Mouse (Mus musculus): Measurements from ENCODE around the gene Nr1i2. TPM values are rescaled to one million over a fixed set of nuclear protein-coding genes. Genes with fewer than 3 reads are reported as not detected.
"Not testable (repeated sequence)": the region's sequence is repeated elsewhere in the genome, so short reads cannot be mapped to it uniquely, and the experiment has no call there.

Nr1i2 gene
- polyA plus RNA-seq, 1 experiment from 2014 or later, result 0.09 TPM

DNA sequence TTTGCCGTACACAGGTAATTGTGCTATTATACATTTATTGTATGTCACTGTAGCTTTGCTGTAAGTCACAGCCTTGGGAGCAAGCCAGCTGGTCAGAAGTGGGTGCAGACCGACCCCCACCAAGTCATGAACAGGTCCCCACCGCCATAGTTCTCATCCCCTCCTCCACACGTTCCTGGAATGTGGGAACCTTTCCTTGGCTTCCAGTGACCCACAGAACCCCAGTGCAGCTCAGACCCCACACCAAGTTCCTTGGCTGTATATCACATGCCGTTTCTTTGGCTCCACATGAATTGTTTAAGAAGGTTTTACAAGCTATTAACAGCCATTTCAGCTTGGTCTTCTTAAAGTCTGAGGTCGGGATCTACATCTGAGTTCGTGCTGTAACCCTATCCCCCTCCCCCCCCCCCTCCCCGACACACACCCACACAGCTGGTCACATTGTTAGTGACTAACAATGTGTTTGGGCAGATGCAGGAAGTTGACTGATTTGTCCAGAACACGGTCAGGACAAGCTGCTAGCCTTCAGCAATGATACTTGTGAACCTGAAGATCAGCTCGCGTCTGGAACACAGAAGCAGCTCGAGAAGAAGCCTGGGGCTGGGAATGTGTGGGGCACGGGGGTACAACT, 46.2 kb downstream of the Nr1i2 start:
- H3K27me3 ChIP-seq (ENCODE audit: control insufficient read depth, insufficient read depth, low read length), result no peaks in the 10 kb centered on the region
- no peak overlapping the region for H3K4me3 ChIP-seq (ENCODE audit: low read length)
- WGBS, result 47% methylated on average over 13 of the region's 13 CpGs
- H3K36me3 ChIP-seq (ENCODE audit: control insufficient read depth, insufficient read depth), result no peaks in the 10 kb centered on the region
- no peak overlapping the region; the same call in 1 of the 2 replicates for H3K4me2 ChIP-seq (ENCODE audit: low read depth, low read length)
- no peaks in the 10 kb centered on the region for H3K9me3 ChIP-seq (replicated peaks; ENCODE audit: control insufficient read depth, low read length)
- H3K27ac ChIP-seq (ENCODE audit: low read length), result no peak overlapping the region; the same call in 1 of the 2 replicates
- no peak for ATAC-seq (replicated peaks; ENCODE audit: extremely low read depth, insufficient read depth, low FRiP score)
- no peaks in the 10 kb centered on the region for H3K4me1 ChIP-seq (ENCODE audit: control insufficient read depth, insufficient read depth, low read length)
- no peak overlapping the region for H3K9ac ChIP-seq (ENCODE audit: low read length)

DNA sequence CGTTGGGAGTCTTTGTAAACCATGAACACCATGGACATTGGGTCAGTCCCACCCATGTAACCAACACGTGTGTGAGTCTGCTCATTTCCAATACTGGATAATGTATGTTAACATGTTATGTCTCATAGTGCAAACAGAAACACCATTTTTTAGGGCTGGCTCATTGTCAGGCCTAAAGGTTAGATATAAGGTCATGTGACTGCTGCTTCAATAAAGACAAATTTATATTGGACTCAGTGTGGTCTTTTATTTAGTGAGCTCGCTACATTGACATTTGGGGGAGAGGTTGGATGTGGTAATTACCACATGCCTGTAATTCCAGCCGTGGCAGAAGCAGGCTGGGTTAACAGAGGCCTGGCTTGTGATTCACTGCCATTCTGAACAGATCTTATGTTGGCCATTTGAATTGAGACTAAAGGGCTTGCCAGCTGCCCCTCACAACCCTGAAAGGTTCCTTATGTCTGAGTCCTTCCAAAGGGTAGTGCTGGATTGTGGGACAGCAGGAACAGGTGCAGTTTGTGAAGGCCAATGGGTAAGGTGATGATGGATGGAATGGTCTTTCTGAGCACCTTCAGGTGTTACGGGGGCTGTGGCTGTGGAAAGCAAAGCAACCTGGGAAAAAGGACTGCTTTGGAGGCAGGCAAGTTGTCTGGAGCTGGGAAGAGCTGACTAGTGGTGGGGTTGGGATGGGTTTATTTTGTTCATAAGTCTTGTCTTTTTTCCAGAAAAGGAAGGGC, 48.6 kb downstream of the Nr1i2 start:
- Histone ChIP-seq H3K4me2 (ENCODE audit: low read depth, low read length) (no peak overlapping the region), H3K9me3 (replicated peaks; ENCODE audit: control insufficient read depth, low read length) (no peaks in the 10 kb centered on the region), H3K4me1 (ENCODE audit: control insufficient read depth, insufficient read depth, low read length) (no peaks in the 10 kb centered on the region), H3K9ac (ENCODE audit: low read length) (no peak overlapping the region), H3K27ac (ENCODE audit: low read length) (no peak overlapping the region), H3K36me3 (ENCODE audit: control insufficient read depth, insufficient read depth) (peaks cover 3% of the 10 kb centered on the region; the same call in 1 of the 2 replicates), H3K27me3 (ENCODE audit: control insufficient read depth, insufficient read depth, low read length) (no peaks in the 10 kb centered on the region), H3K4me3 (ENCODE audit: low read length) (no peak overlapping the region)
- ATAC-seq (replicated peaks; ENCODE audit: extremely low read depth, insufficient read depth, low FRiP score), result no peak
- WGBS, result 81% methylated on average over 5 of the region's 5 CpGs

DNA sequence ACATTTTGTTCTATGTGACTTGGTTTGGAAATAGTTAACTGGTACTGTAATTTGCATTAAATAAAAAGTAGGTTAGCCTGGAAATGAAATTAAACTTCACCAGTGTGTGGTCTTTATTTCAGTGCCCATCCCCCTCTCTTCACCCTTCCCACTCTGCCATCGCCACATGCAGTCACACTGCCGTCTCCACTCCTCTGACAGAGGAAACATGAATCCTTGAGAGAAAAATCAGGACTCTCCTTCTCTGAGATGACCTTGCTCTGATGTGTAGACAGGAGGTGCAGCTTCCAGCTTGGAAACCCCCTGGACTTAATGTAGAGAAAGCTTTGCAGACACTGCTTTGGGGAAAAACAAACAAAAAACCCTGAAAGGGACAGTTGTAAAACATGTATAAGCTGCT, 49.2 kb downstream of the Nr1i2 start:
- H3K27me3 ChIP-seq (ENCODE audit: control insufficient read depth, insufficient read depth, low read length), result no peaks in the 10 kb centered on the region
- no peaks in the 10 kb centered on the region for H3K4me1 ChIP-seq (ENCODE audit: control insufficient read depth, insufficient read depth, low read length)
- H3K9ac ChIP-seq (ENCODE audit: low read length), result no peak overlapping the region
- H3K4me3 ChIP-seq (ENCODE audit: low read length), result no peak overlapping the region
- no peaks in the 10 kb centered on the region for H3K9me3 ChIP-seq (replicated peaks; ENCODE audit: control insufficient read depth, low read length)
- peaks cover 3% of the 10 kb centered on the region; the same call in 1 of the 2 replicates for H3K36me3 ChIP-seq (ENCODE audit: control insufficient read depth, insufficient read depth)
- no peak overlapping the region for H3K27ac ChIP-seq (ENCODE audit: low read length)
- ATAC-seq (replicated peaks; ENCODE audit: extremely low read depth, insufficient read depth, low FRiP score), result no peak
- H3K4me2 ChIP-seq (ENCODE audit: low read depth, low read length), result no peak overlapping the region
- 70% methylated on average over 2 of the region's 2 CpGs for WGBS

- H3K9me3 ChIP-seq (replicated peaks; ENCODE audit: control insufficient read depth, low read length), result no peaks in the 10 kb centered on the region
- 88% methylated on average over 6 of the region's 6 CpGs for WGBS
- no peak overlapping the region for H3K9ac ChIP-seq (ENCODE audit: low read length)
- no peaks in the 10 kb centered on the region; the same call in 1 of the 2 replicates for H3K4me1 ChIP-seq (ENCODE audit: control insufficient read depth, insufficient read depth, low read length)
- H3K27ac ChIP-seq (ENCODE audit: low read length), result no peak overlapping the region
- H3K27me3 ChIP-seq (ENCODE audit: control insufficient read depth, insufficient read depth, low read length), result no peaks in the 10 kb centered on the region
- H3K4me3 ChIP-seq (ENCODE audit: low read length), result no peak overlapping the region
- ATAC-seq (replicated peaks; ENCODE audit: extremely low read depth, insufficient read depth, low FRiP score), result no peak
- H3K36me3 ChIP-seq (ENCODE audit: control insufficient read depth, insufficient read depth), result peaks cover 3% of the 10 kb centered on the region; the same call in 1 of the 2 replicates
- no peak overlapping the region for H3K4me2 ChIP-seq (ENCODE audit: low read depth, low read length)
These were observed 50.5 kb downstream of the Nr1i2 start for GRCm38 (mm10) chr16:38244111-38244510.

DNA sequence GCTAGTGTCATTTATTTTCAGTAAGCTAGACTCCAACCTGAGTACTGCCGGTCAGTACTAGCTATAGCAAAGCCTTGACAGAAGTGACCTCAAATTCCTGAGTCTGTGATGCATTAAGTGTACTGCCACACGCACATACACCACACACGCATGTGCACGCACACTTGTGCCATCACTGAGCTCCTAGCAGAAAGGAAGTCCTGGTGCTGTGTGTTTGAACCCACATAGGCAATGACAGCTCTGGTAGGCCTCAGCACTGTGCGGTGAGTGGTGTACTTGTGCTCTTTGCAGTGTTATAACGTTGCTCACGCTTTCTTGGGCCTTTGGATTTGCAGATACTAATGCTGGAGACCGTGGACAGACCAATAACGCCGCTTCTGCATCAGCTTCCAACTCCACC, 54.5 kb downstream of the Nr1i2 start:
- no peak for ATAC-seq (replicated peaks; ENCODE audit: extremely low read depth, insufficient read depth, low FRiP score)
- peaks cover 7% of the 10 kb centered on the region for H3K36me3 ChIP-seq (ENCODE audit: control insufficient read depth, insufficient read depth)
- H3K27me3 ChIP-seq (ENCODE audit: control insufficient read depth, insufficient read depth, low read length), result no peaks in the 10 kb centered on the region
- 95% methylated on average over 10 of the region's 10 CpGs for WGBS
- no peak overlapping the region for H3K4me3 ChIP-seq (ENCODE audit: low read length)
- H3K4me1 ChIP-seq (ENCODE audit: control insufficient read depth, insufficient read depth, low read length), result peaks cover 4% of the 10 kb centered on the region; the same call in 1 of the 2 replicates
- no peak overlapping the region for H3K9ac ChIP-seq (ENCODE audit: low read length)
- no peak overlapping the region for H3K27ac ChIP-seq (ENCODE audit: low read length)
- no peak overlapping the region for H3K4me2 ChIP-seq (ENCODE audit: low read depth, low read length)
- no peaks in the 10 kb centered on the region for H3K9me3 ChIP-seq (replicated peaks; ENCODE audit: control insufficient read depth, low read length)

GRCm38 (mm10) chr16:38239729-38240128, 54.9 kb downstream of the Nr1i2 start:
- Histone ChIP-seq H3K27ac (ENCODE audit: low read length) (no peak overlapping the region), H3K9me3 (replicated peaks; ENCODE audit: control insufficient read depth, low read length) (no peaks in the 10 kb centered on the region), H3K27me3 (ENCODE audit: control insufficient read depth, insufficient read depth, low read length) (no peaks in the 10 kb centered on the region), H3K4me3 (ENCODE audit: low read length) (no peak overlapping the region), H3K9ac (ENCODE audit: low read length) (no peak overlapping the region), H3K36me3 (ENCODE audit: control insufficient read depth, insufficient read depth) (peaks cover 7% of the 10 kb centered on the region), H3K4me2 (ENCODE audit: low read depth, low read length) (no peak overlapping the region), H3K4me1 (ENCODE audit: control insufficient read depth, insufficient read depth, low read length) (peaks cover 4% of the 10 kb centered on the region; the same call in 1 of the 2 replicates)
- no peak; the same call in 1 of the 2 replicates for ATAC-seq (replicated peaks; ENCODE audit: extremely low read depth, insufficient read depth, low FRiP score)
- WGBS, result 64% methylated on average over 5 of the region's 5 CpGs

DNA sequence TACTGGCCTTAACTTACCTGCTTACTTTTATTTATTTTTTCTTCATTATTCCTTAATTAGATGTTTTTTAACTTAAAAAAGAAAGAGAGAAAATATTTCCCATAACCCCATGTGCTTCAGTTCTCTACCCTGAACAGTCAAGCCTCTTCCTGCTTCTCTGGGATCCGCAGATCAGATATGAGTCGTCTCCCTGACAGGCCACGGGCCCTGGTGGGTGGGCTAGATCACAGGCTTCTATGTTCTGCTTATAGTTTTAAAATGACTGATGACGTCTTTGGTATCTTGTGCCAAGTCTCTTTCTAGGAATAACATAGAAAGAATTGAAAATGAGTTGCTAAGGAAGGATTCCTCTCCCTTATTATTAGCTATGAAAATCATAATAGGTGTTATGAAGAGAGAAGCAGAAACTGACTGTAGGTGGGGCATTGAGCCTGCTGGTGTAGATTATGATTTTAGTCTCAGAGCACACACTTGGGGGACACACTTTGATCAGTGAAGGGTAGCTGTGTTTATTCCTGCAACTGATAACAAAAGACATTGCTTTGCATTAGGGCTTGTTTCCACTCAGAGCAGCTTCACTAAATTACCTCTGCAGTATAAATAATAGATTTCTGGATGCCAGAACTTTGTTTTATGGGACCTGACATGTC, 57.6 kb downstream of the Nr1i2 start:
- H3K4me2 ChIP-seq (ENCODE audit: low read depth, low read length), result no peak overlapping the region
- WGBS, result 45% methylated on average over 4 of the region's 4 CpGs
- ATAC-seq (replicated peaks; ENCODE audit: extremely low read depth, insufficient read depth, low FRiP score), result no peak
- H3K27me3 ChIP-seq (ENCODE audit: control insufficient read depth, insufficient read depth, low read length), result no peaks in the 10 kb centered on the region
- H3K9me3 ChIP-seq (replicated peaks; ENCODE audit: control insufficient read depth, low read length), result no peaks in the 10 kb centered on the region
- H3K4me1 ChIP-seq (ENCODE audit: control insufficient read depth, insufficient read depth, low read length), result peaks cover 4% of the 10 kb centered on the region; the same call in 1 of the 2 replicates
- H3K36me3 ChIP-seq (ENCODE audit: control insufficient read depth, insufficient read depth), result peaks cover 5% of the 10 kb centered on the region
- no peak overlapping the region for H3K9ac ChIP-seq (ENCODE audit: low read length)
- H3K27ac ChIP-seq (ENCODE audit: low read length), result no peak overlapping the region
- no peak overlapping the region for H3K4me3 ChIP-seq (ENCODE audit: low read length)

DNA sequence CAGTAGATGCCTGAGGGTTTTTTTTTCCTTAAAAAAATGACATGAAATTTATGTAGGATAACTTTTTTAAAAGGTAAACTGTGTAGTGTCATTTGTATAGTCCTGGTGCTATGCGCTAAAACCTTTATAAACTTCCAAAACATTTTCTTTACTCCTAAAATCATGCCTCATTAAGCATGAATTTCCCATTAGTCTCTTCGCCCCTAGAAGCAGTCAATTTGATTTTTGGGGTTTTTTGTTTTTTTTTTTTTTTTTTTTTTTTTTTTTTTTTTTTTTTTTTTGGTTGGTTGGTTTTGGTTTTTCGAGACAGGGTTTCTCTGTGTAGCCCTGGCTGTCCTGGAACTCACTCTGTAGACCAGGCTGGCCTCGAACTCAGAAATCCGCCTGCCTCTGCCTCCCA, 72.1 kb downstream of the Nr1i2 start:
- not testable (repeated sequence) for H3K27ac ChIP-seq (ENCODE audit: low read length); H3K9me3 ChIP-seq (replicated peaks; ENCODE audit: control insufficient read depth, low read length); H3K4me3 ChIP-seq (ENCODE audit: low read length); H3K9ac ChIP-seq (ENCODE audit: low read length); H3K4me1 ChIP-seq (ENCODE audit: control insufficient read depth, insufficient read depth, low read length); ATAC-seq (replicated peaks; ENCODE audit: extremely low read depth, insufficient read depth, low FRiP score); H3K27me3 ChIP-seq (ENCODE audit: control insufficient read depth, insufficient read depth, low read length); H3K4me2 ChIP-seq (ENCODE audit: low read depth, low read length)
- peaks cover 23% of the 10 kb centered on the region for H3K36me3 ChIP-seq (ENCODE audit: control insufficient read depth, insufficient read depth)
- WGBS, result 97% methylated on average over 4 of the region's 5 CpGs

- Histone ChIP-seq H3K4me2 (ENCODE audit: low read depth, low read length) (no peak overlapping the region), H3K9me3 (replicated peaks; ENCODE audit: control insufficient read depth, low read length) (no peaks in the 10 kb centered on the region), H3K27me3 (ENCODE audit: control insufficient read depth, insufficient read depth, low read length) (no peaks in the 10 kb centered on the region), H3K9ac (ENCODE audit: low read length) (no peak overlapping the region), H3K27ac (ENCODE audit: low read length) (no peak overlapping the region), H3K4me1 (ENCODE audit: control insufficient read depth, insufficient read depth, low read length) (no peaks in the 10 kb centered on the region), H3K4me3 (ENCODE audit: low read length) (no peak overlapping the region), H3K36me3 (ENCODE audit: control insufficient read depth, insufficient read depth) (peaks cover 14% of the 10 kb centered on the region)
- ATAC-seq (replicated peaks; ENCODE audit: extremely low read depth, insufficient read depth, low FRiP score), result no peak
- 88% methylated on average over 7 of the region's 7 CpGs for WGBS
These were observed 89.4 kb downstream of the Nr1i2 start for GRCm38 (mm10) chr16:38205272-38205671.

Measured in heart, embryonic 16.5 days (tissue).